Mouse (Mus musculus) MEL (cell line): ENCODE data around the gene Smurf1.

ENCODE experiments used
- CTCF ChIP-seq, 3 experiments: IDR thresholded peaks in 2 of 3; conservative IDR thresholded peaks in 1 of 3; 2 replicates each; pipeline ENCODE4 v1.5.1; 2011 to 2012; ENCODE audit warnings: low read length in 3 of 3, low read depth in 2 of 3, mild to moderate bottlenecking in 2 of 3, improper control_type of control experiment in 1 of 3, inconsistent platforms in 1 of 3, mixed read lengths in 1 of 3, moderate library complexity in 1 of 3; ENCODE audit not compliant: control insufficient read depth in 1 of 3, insufficient read depth in 1 of 3, poor library complexity in 1 of 3, severe bottlenecking in 1 of 3
- E2F4 ChIP-seq: IDR thresholded peaks from 2 replicates; pipeline ENCODE4 v1.6.1; 2011; ENCODE audit warnings: low read depth, low read length, improper control_type of control experiment, borderline replicate concordance
- EP300 ChIP-seq, 2 experiments: IDR thresholded peaks; 2 replicates each; pipeline ENCODE4 v1.6.1; 2011; ENCODE audit warnings: improper control_type of control experiment in 2 of 2, low read length in 2 of 2, low read depth in 1 of 2, mild to moderate bottlenecking in 1 of 2
- ETS1 ChIP-seq: IDR thresholded peaks from 2 replicates; pipeline ENCODE4 v1.6.1; 2012; ENCODE audit warnings: low read depth, mild to moderate bottlenecking, inconsistent platforms, low read length, improper control_type of control experiment, moderate library complexity
- GABPA ChIP-seq: IDR thresholded peaks from 2 replicates; pipeline ENCODE4 v1.6.1; 2012; ENCODE audit warnings: low read depth, mild to moderate bottlenecking, inconsistent platforms, low read length, improper control_type of control experiment, moderate library complexity
- GATA1 ChIP-seq: IDR thresholded peaks from 2 replicates; pipeline ENCODE4 v1.6.1; 2011; ENCODE audit warnings: low read depth, low read length, improper control_type of control experiment
- MAFK ChIP-seq: IDR thresholded peaks from 2 replicates; pipeline ENCODE4 v1.6.1; 2011; ENCODE audit warnings: low read depth, mild to moderate bottlenecking, low read length, improper control_type of control experiment, borderline replicate concordance
- MYB ChIP-seq: IDR thresholded peaks from 2 replicates; pipeline ENCODE4 v1.6.1; 2011; ENCODE audit warnings: mild to moderate bottlenecking, low read depth, low read length, improper control_type of control experiment
- NELFE ChIP-seq: IDR thresholded peaks from 2 replicates; pipeline ENCODE4 v1.6.1; 2011; ENCODE audit warnings: low read depth, low read length, improper control_type of control experiment
- POLR2A ChIP-seq, 2 experiments: IDR thresholded peaks; 2 replicates each; pipeline ENCODE4 v1.6.1; 2011 to 2012; ENCODE audit warnings: low read length in 2 of 2, mild to moderate bottlenecking in 2 of 2, control low read depth in 1 of 2, improper control_type of control experiment in 1 of 2, low read depth in 1 of 2, moderate library complexity in 1 of 2; ENCODE audit not compliant: control insufficient read depth in 1 of 2, insufficient read depth in 1 of 2, poor library complexity in 1 of 2
- RAD21 ChIP-seq: IDR thresholded peaks from 2 replicates; pipeline ENCODE4 v1.6.1; 2011; ENCODE audit warnings: mild to moderate bottlenecking, low read depth, low read length, improper control_type of control experiment
- TAL1 ChIP-seq: IDR thresholded peaks from 2 replicates; pipeline ENCODE4 v1.6.1; 2012; ENCODE audit warnings: mild to moderate bottlenecking, inconsistent platforms, low read length, moderate library complexity, mixed read lengths
- TCF12 ChIP-seq: IDR thresholded peaks from 2 replicates; pipeline ENCODE4 v1.6.1; 2014; ENCODE audit warnings: low read depth, mild to moderate bottlenecking, inconsistent platforms, low read length, improper control_type of control experiment, moderate library complexity

GRCm38 (mm10) chr5:144870782-144871181 is 94.9 kb downstream of the Smurf1 start:
- TF ChIP-seq CTCF (IDR thresholded peaks at IDR 0.05 in 2 of 3, conservative IDR thresholded peaks at IDR 0.05 in 1 of 3; ENCODE audit: control insufficient read depth in 1 of 3, insufficient read depth in 1 of 3, low read depth in 2 of 3, low read length in 3 of 3, poor library complexity in 1 of 3, severe bottlenecking in 1 of 3) = no peak
- no peak for TF ChIP-seq NELFE
- TF ChIP-seq EP300 (IDR thresholded peaks at IDR 0.05; ENCODE audit: low read depth in 1 of 2, low read length in 2 of 2) = no peak
- no peak for TF ChIP-seq POLR2A (IDR thresholded peaks at IDR 0.05; ENCODE audit: control insufficient read depth in 1 of 2, insufficient read depth in 1 of 2, low read depth in 1 of 2, low read length in 2 of 2, poor library complexity in 1 of 2)
- TF ChIP-seq GABPA = no peak
- TF ChIP-seq MYB = no peak
- no peak for TF ChIP-seq ETS1
- TF ChIP-seq TAL1 = no peak
- no peak for TF ChIP-seq RAD21
- no peak for TF ChIP-seq MAFK
- TF ChIP-seq GATA1 = no peak
- TF ChIP-seq E2F4 = no peak
- no peak for TF ChIP-seq TCF12
